Mouse (Mus musculus): Measurements from ENCODE around the gene Rpp21.
"Not testable (repeated sequence)": the region's sequence is repeated elsewhere in the genome, so short reads cannot be mapped to it uniquely, and the experiment has no call there.

The Rpp21 gene

DNA sequence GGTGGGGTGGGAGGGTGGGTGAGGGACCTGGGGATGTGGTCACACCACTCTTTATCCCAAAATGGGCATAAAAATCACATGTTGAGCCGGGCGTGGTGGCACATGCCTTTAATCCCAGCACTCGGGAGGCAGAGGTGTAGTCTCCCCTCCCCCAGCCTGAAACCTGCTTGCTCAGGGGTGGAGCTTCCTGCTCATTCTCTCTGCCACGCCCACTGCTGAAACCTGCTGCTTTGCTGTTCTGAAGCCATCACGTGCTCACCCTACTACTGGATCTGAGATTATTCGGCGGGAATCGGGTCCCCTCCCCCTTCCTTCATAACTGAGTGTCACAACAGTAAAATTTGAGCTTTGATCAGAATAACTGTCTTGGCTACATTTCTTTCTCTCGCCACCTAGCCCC, 22.6 kb downstream of the Rpp21 start:
- DNase-seq (ENCODE audit: low spot score in 2 of 2), result not testable (repeated sequence)

GRCm38 (mm10) chr17:36233572-36233971, 24.3 kb downstream of the Rpp21 start:
- no peak for DNase-seq (ENCODE audit: low spot score in 2 of 2)

GRCm38 (mm10) chr17:36231318-36231717, 26.6 kb downstream of the Rpp21 start:
- peak; percentile 62 to 89 for DNase-seq (ENCODE audit: low spot score in 2 of 2)

DNA sequence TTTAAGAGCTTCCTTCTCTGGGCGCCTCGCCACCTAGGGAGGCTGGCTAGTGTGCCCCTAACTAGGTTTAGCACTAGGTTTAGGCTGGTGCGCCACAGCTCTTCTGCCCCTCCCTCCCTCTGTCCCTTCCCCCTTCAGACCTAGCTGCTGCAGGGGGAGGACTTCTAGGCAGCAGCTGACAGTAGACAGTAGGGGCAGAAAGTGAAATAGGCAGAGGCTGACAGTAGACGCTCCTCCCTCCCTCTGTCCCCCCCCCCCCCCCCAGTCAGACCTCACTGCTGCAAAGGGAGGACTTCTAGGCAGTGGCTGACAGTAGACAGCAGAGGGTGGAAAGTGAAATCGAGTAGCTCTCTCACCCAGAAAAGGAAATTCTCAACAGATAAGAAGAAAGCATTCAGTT, 28.8 kb downstream of the Rpp21 start:
- DNase-seq (ENCODE audit: low spot score in 2 of 2), result no peak

GRCm38 (mm10) chr17:36226921-36227320, 30.9 kb downstream of the Rpp21 start:
- DNase-seq (ENCODE audit: low spot score in 2 of 2), result no peak

GRCm38 (mm10) chr17:36225231-36225824, 32.5 kb downstream of the Rpp21 start:
- DNase-seq (ENCODE audit: low spot score in 2 of 2), result no peak

GRCm38 (mm10) chr17:36224451-36224850, 33.4 kb downstream of the Rpp21 start:
- DNase-seq (ENCODE audit: low spot score in 2 of 2), result no peak

- DNase-seq (ENCODE audit: low spot score in 2 of 2), result no peak
Measured at GRCm38 (mm10) chr17:36218594-36219155, 39.2 kb downstream of the Rpp21 start.

- DNase-seq (ENCODE audit: low spot score in 2 of 2), result no peak
Measured at GRCm38 (mm10) chr17:36215586-36215985, 42.3 kb downstream of the Rpp21 start.

GRCm38 (mm10) chr17:36206846-36207245, 51.0 kb downstream of the Rpp21 start:
- DNase-seq (ENCODE audit: low spot score in 2 of 2), result no peak

- DNase-seq (ENCODE audit: low spot score in 2 of 2), result no peak
Measured at GRCm38 (mm10) chr17:36205862-36206261, 52.0 kb downstream of the Rpp21 start.
